Mouse (Mus musculus): ENCODE results near the gene Haghl. TPM values are rescaled to one million over a fixed set of nuclear protein-coding genes. Genes with fewer than 3 reads are reported as not detected.
"Not testable (repeated sequence)": the region's sequence is repeated elsewhere in the genome, so short reads cannot be mapped to it uniquely, and the experiment has no call there.

The Haghl gene
- polyA plus RNA-seq, 1 experiment from 2014 or later, result 105 TPM

- no peaks in the 10 kb centered on the region for H3K36me3 ChIP-seq
- H3K27me3 ChIP-seq, result peaks cover 16% of the 10 kb centered on the region
- WGBS, result 4% methylated on average over 25 of the region's 25 CpGs
- H3K9ac ChIP-seq, result peak overlapping the region; percentile 92
- peak overlapping the region; percentile 98 for H3K27ac ChIP-seq
- ATAC-seq (ENCODE audit: low FRiP score), result peak; percentile 78
- peak overlapping the region; percentile 86 for H3K4me3 ChIP-seq
- peak overlapping the region; percentile 84 for H3K4me2 ChIP-seq (replicated peaks)
- H3K4me1 ChIP-seq, result peaks cover 43% of the 10 kb centered on the region
- no peaks in the 10 kb centered on the region for H3K9me3 ChIP-seq (replicated peaks)
Observed at GRCm38 (mm10) chr17:25809606-25810340, 24.3 kb upstream of the Haghl start.

GRCm38 (mm10) chr17:25808789-25809605, 23.5 kb upstream of the Haghl start, which contains the start of gene Fbxl16:
TSS of gene Fbxl16 (plus strand) at chr17:25809085.
- Histone ChIP-seq H3K4me2 (replicated peaks) (peak within 1 kb of the TSS; percentile 84), H3K27me3 (peaks cover 16% of the 10 kb centered on the region), H3K4me3 (peak within 1 kb of the TSS; percentile 86), H3K9me3 (replicated peaks) (no peaks in the 10 kb centered on the region), H3K4me1 (peaks cover 46% of the 10 kb centered on the region), H3K27ac (peak within 1 kb of the TSS; percentile 98), H3K36me3 (no peaks in the 10 kb centered on the region), H3K9ac (peak within 1 kb of the TSS; percentile 92)
- peak; percentile 85 for ATAC-seq (ENCODE audit: low FRiP score)
- under 1% methylated on average over 70 of the region's 100 CpGs for WGBS

GRCm38 (mm10) chr17:25808028-25808427, 22.6 kb upstream of the Haghl start:
- no peak for ATAC-seq (ENCODE audit: low FRiP score)

GRCm38 (mm10) chr17:25807452-25807851, 22.0 kb upstream of the Haghl start:
- not testable (repeated sequence) for H3K9me3 ChIP-seq (replicated peaks); ATAC-seq (ENCODE audit: low FRiP score); H3K4me2 ChIP-seq (replicated peaks); H3K4me3 ChIP-seq; H3K36me3 ChIP-seq; H3K9ac ChIP-seq; H3K27ac ChIP-seq
- WGBS, result 53% methylated on average over 2 of the region's 2 CpGs
- peaks cover 49% of the 10 kb centered on the region for H3K4me1 ChIP-seq
- H3K27me3 ChIP-seq, result peaks cover 13% of the 10 kb centered on the region

More at GRCm38 (mm10) chr17:25808028-25808427, 22.6 kb upstream of the Haghl start:
- H3K9ac ChIP-seq, result peak overlapping the region; percentile 92
- peaks cover 16% of the 10 kb centered on the region for H3K27me3 ChIP-seq
- 38% methylated on average over 5 of the region's 5 CpGs for WGBS
- H3K27ac ChIP-seq, result peak overlapping the region; percentile 98
- H3K4me1 ChIP-seq, result peaks cover 47% of the 10 kb centered on the region
- no peaks in the 10 kb centered on the region for H3K36me3 ChIP-seq
- peak overlapping the region; percentile 86 for H3K4me3 ChIP-seq
- H3K9me3 ChIP-seq (replicated peaks), result no peaks in the 10 kb centered on the region
- H3K4me2 ChIP-seq (replicated peaks), result peak overlapping the region; percentile 84

GRCm38 (mm10) chr17:25806507-25806906, 21.0 kb upstream of the Haghl start:
- Histone ChIP-seq H3K27ac (no peak overlapping the region), H3K36me3 (no peaks in the 10 kb centered on the region), H3K4me1 (peaks cover 53% of the 10 kb centered on the region), H3K4me3 (no peak overlapping the region), H3K4me2 (replicated peaks) (no peak overlapping the region), H3K9ac (no peak overlapping the region), H3K9me3 (replicated peaks) (no peaks in the 10 kb centered on the region), H3K27me3 (peaks cover 5% of the 10 kb centered on the region)
- WGBS, result 82% methylated on average over 4 of the region's 4 CpGs
- no peak for ATAC-seq (ENCODE audit: low FRiP score)

GRCm38 (mm10) chr17:25802825-25803517, 17.5 kb upstream of the Haghl start:
- Histone ChIP-seq H3K9ac (peak overlapping the region; percentile 28), H3K4me3 (no peak overlapping the region; the same call in 1 of the 2 replicates), H3K9me3 (replicated peaks) (no peaks in the 10 kb centered on the region), H3K36me3 (no peaks in the 10 kb centered on the region), H3K4me1 (peaks cover 29% of the 10 kb centered on the region), H3K4me2 (replicated peaks) (peak overlapping the region; percentile 39), H3K27ac (peak overlapping the region; percentile 94), H3K27me3 (no peaks in the 10 kb centered on the region; the same call in 1 of the 2 replicates)
- ATAC-seq (ENCODE audit: low FRiP score), result peak; percentile 93
- WGBS, result 4% methylated on average over 10 of the region's 10 CpGs

- no peak overlapping the region for H3K9ac ChIP-seq
- WGBS, result 7% methylated on average over 6 of the region's 6 CpGs
- ATAC-seq (ENCODE audit: low FRiP score), result no peak
- no peak overlapping the region for H3K4me3 ChIP-seq
- no peaks in the 10 kb centered on the region for H3K36me3 ChIP-seq
- H3K4me2 ChIP-seq (replicated peaks), result no peak overlapping the region
- H3K9me3 ChIP-seq (replicated peaks), result no peaks in the 10 kb centered on the region
- H3K27me3 ChIP-seq, result no peaks in the 10 kb centered on the region; the same call in 1 of the 2 replicates
- no peak overlapping the region for H3K27ac ChIP-seq
- H3K4me1 ChIP-seq, result peaks cover 40% of the 10 kb centered on the region
Observed at GRCm38 (mm10) chr17:25801029-25801428, 15.6 kb upstream of the Haghl start.

GRCm38 (mm10) chr17:25796951-25797369, 11.5 kb upstream of the Haghl start, which contains the start of gene Metrn:
TSS of gene Metrn (minus strand) at chr17:25797136.
- peaks cover 51% of the 10 kb centered on the region for H3K4me1 ChIP-seq
- 0% methylated on average over 35 of the region's 35 CpGs for WGBS
- peak within 1 kb of the TSS; percentile 76 for H3K4me3 ChIP-seq
- peak within 1 kb of the TSS; percentile 93 for H3K27ac ChIP-seq
- no peaks in the 10 kb centered on the region for H3K9me3 ChIP-seq (replicated peaks)
- H3K27me3 ChIP-seq, result no peaks in the 10 kb centered on the region
- H3K4me2 ChIP-seq (replicated peaks), result peak within 1 kb of the TSS; percentile 92
- H3K9ac ChIP-seq, result peak within 1 kb of the TSS; percentile 73
- ATAC-seq (ENCODE audit: low FRiP score), result peak; percentile 70
- H3K36me3 ChIP-seq, result no peaks in the 10 kb centered on the region

- ATAC-seq (ENCODE audit: low FRiP score), result no peak
- H3K36me3 ChIP-seq, result no peaks in the 10 kb centered on the region
- no peaks in the 10 kb centered on the region for H3K27me3 ChIP-seq
- H3K4me3 ChIP-seq, result peak overlapping the region; percentile 76
- peak overlapping the region; percentile 73 for H3K9ac ChIP-seq
- peak overlapping the region; percentile 93 for H3K27ac ChIP-seq
- 1% methylated on average over 37 of the region's 37 CpGs for WGBS
- no peaks in the 10 kb centered on the region for H3K9me3 ChIP-seq (replicated peaks)
- H3K4me1 ChIP-seq, result peaks cover 53% of the 10 kb centered on the region
- peak overlapping the region; percentile 92 for H3K4me2 ChIP-seq (replicated peaks)
Observed at GRCm38 (mm10) chr17:25796211-25796771, 10.8 kb upstream of the Haghl start.

GRCm38 (mm10) chr17:25795609-25796092, 10.2 kb upstream of the Haghl start, which contains the start of gene AC134908.4:
TSS of gene AC134908.4 (minus strand) at chr17:25795659.
- 4% methylated on average over 6 of the region's 6 CpGs for WGBS
- H3K27ac ChIP-seq, result peak within 1 kb of the TSS; percentile 93
- peak within 1 kb of the TSS; percentile 92 for H3K4me2 ChIP-seq (replicated peaks)
- no peak for ATAC-seq (ENCODE audit: low FRiP score)
- no peaks in the 10 kb centered on the region for H3K36me3 ChIP-seq
- H3K9me3 ChIP-seq (replicated peaks), result no peaks in the 10 kb centered on the region
- H3K9ac ChIP-seq, result peak within 1 kb of the TSS; percentile 73
- peak within 1 kb of the TSS; percentile 76 for H3K4me3 ChIP-seq
- H3K4me1 ChIP-seq, result peaks cover 58% of the 10 kb centered on the region
- no peaks in the 10 kb centered on the region for H3K27me3 ChIP-seq

- no peak for ATAC-seq (ENCODE audit: low FRiP score)
- Histone ChIP-seq H3K4me2 (replicated peaks) (peak overlapping the region; percentile 92), H3K4me1 (peaks cover 61% of the 10 kb centered on the region), H3K36me3 (no peaks in the 10 kb centered on the region), H3K9me3 (replicated peaks) (no peaks in the 10 kb centered on the region), H3K27ac (peak overlapping the region; percentile 93), H3K4me3 (peak overlapping the region; percentile 76), H3K9ac (peak overlapping the region; percentile 73), H3K27me3 (no peaks in the 10 kb centered on the region)
- 39% methylated on average over 17 of the region's 17 CpGs for WGBS
Observed at GRCm38 (mm10) chr17:25794998-25795397, 9.5 kb upstream of the Haghl start.
